In genomic region chr13:4279284-4279683, GRCm38 (mm10) we compare ENCODE assay signal across 14 mouse cellular contexts. TPM values are rescaled to one million over a fixed set of nuclear protein-coding genes. Genes with fewer than 3 reads are reported as not detected.
A peak's percentile ranks its signal among the peaks of the same experiment; 100 is the strongest.
DNase-seq lines count a peak whose midpoint lies in the region; ATAC-seq and TF ChIP-seq lines count a peak whose summit lies in the region.
"Had no signal": no experiment of that assay in that cellular context is flagged by ENCODE, and none has a peak within 500 bp of the region (broad histone marks: within the 10 kb centered on the region; RNA-seq: fewer than 3 reads in every experiment).

TSS of gene Akr1c12 (minus strand) at chr13:4279433.

- DNase-seq in thymus, postnatal 0 days (ENCODE audit: low spot score), result peak; percentile 10
- DNase-seq in thymus, adult 18-20 months, result no peak
- DNase-seq in kidney, adult 9 months, result peak; percentile 93
- no peak for DNase-seq in liver, postnatal 0 days
- DNase-seq in midbrain, embryonic 11.5 days (ENCODE audit: low spot score, missing footprints), result no peak
- DNase-seq in forebrain, embryonic 10.5 days (ENCODE audit: extremely low spot score, low spot score), result no peak
- no peak for DNase-seq in testis, postnatal 14 days (ENCODE audit: low spot score)
- DNase-seq: B cell, adult 2 months; gastrocnemius, postnatal 10 days; heart, postnatal 4 days; right cerebral cortex, postnatal 25 days; thymus, postnatal 4 days had no signal

- H3K9me3 ChIP-seq in liver, postnatal 0 days (ENCODE audit: low read length), result no peaks in the 10 kb centered on the region
- H3K9me3 ChIP-seq in midbrain, embryonic 11.5 days (ENCODE audit: control insufficient read depth, low read length), result no peaks in the 10 kb centered on the region
- no peaks in the 10 kb centered on the region for H3K9me3 ChIP-seq in forebrain, embryonic 15.5 days
- no peaks in the 10 kb centered on the region for H3K9me3 ChIP-seq in forebrain, embryonic 10.5 days
- H3K9me3 ChIP-seq: neural tube, embryonic 13.5 days had no signal

- ATAC-seq in liver, postnatal 0 days, result peak; percentile 98
- ATAC-seq in midbrain, embryonic 11.5 days (ENCODE audit: low FRiP score), result no peak
- ATAC-seq in forebrain, embryonic 15.5 days (replicated peaks), result no peak

- H3K9ac ChIP-seq in liver, postnatal 0 days (replicated peaks), result no peak within 1 kb of the TSS
- no peak within 1 kb of the TSS for H3K9ac ChIP-seq in midbrain, embryonic 11.5 days (ENCODE audit: low read length)
- no peak within 1 kb of the TSS for H3K9ac ChIP-seq in forebrain, embryonic 15.5 days (replicated peaks)
- H3K9ac ChIP-seq: neural tube, embryonic 13.5 days had no signal

- H3K27ac ChIP-seq in liver, postnatal 0 days (ENCODE audit: low read depth), result no peak within 1 kb of the TSS
- no peak within 1 kb of the TSS for H3K27ac ChIP-seq in midbrain, embryonic 11.5 days (ENCODE audit: low read depth, low read length)
- H3K27ac ChIP-seq in forebrain, embryonic 15.5 days (replicated peaks), result no peak within 1 kb of the TSS
- H3K27ac ChIP-seq in forebrain, embryonic 10.5 days, result no peak within 1 kb of the TSS
- H3K27ac ChIP-seq: neural tube, embryonic 13.5 days had no signal

- TF ChIP-seq CTCF in liver, postnatal 0 days (IDR thresholded peaks at IDR 0.05; ENCODE audit: low read depth), result no peak

- peak within 1 kb of the TSS; percentile 49 for H3K4me2 ChIP-seq in liver, postnatal 0 days (ENCODE audit: low read depth, low read length)
- no peak within 1 kb of the TSS for H3K4me2 ChIP-seq in midbrain, embryonic 11.5 days
- no peak within 1 kb of the TSS for H3K4me2 ChIP-seq in forebrain, embryonic 15.5 days (replicated peaks)
- H3K4me2 ChIP-seq: neural tube, embryonic 13.5 days had no signal

- H3K4me1 ChIP-seq in liver, postnatal 0 days (ENCODE audit: insufficient read depth), result peaks cover 2% of the 10 kb centered on the region; the same call in 1 of the 2 replicates
- no peaks in the 10 kb centered on the region for H3K4me1 ChIP-seq in midbrain, embryonic 11.5 days (ENCODE audit: control insufficient read depth, insufficient read depth, low read length)
- no peaks in the 10 kb centered on the region for H3K4me1 ChIP-seq in forebrain, embryonic 15.5 days
- H3K4me1 ChIP-seq in forebrain, embryonic 10.5 days, result no peaks in the 10 kb centered on the region
- H3K4me1 ChIP-seq: neural tube, embryonic 13.5 days had no signal

- WGBS in liver, postnatal 0 days (ENCODE audit: insufficient replicate concordance), result 33% methylated on average over 4 of the region's 4 CpGs
- 81% methylated on average over 4 of the region's 4 CpGs for WGBS in midbrain, embryonic 11.5 days
- 81% methylated on average over 4 of the region's 4 CpGs for WGBS in forebrain, embryonic 15.5 days
- WGBS in forebrain, embryonic 10.5 days, result 84% methylated on average over 4 of the region's 4 CpGs

- no peak for TF ChIP-seq EP300 in liver, postnatal 0 days (IDR thresholded peaks at IDR 0.05; ENCODE audit: low read depth)

- H3K27me3 ChIP-seq in liver, postnatal 0 days (ENCODE audit: insufficient read depth, low read length), result no peaks in the 10 kb centered on the region
- no peaks in the 10 kb centered on the region for H3K27me3 ChIP-seq in midbrain, embryonic 11.5 days (ENCODE audit: control insufficient read depth, insufficient read depth, low read length)
- H3K27me3 ChIP-seq in forebrain, embryonic 15.5 days, result no peaks in the 10 kb centered on the region
- H3K27me3 ChIP-seq in forebrain, embryonic 10.5 days (ENCODE audit: poor library complexity, severe bottlenecking), result no peaks in the 10 kb centered on the region
- H3K27me3 ChIP-seq: neural tube, embryonic 13.5 days had no signal

- no peaks in the 10 kb centered on the region for H3K36me3 ChIP-seq in liver, postnatal 0 days (replicated peaks; ENCODE audit: insufficient read depth, low read length)
- H3K36me3 ChIP-seq in midbrain, embryonic 11.5 days (ENCODE audit: control insufficient read depth, insufficient read depth, low read length), result no peaks in the 10 kb centered on the region
- no peaks in the 10 kb centered on the region for H3K36me3 ChIP-seq in forebrain, embryonic 15.5 days
- no peaks in the 10 kb centered on the region for H3K36me3 ChIP-seq in forebrain, embryonic 10.5 days (replicated peaks)
- H3K36me3 ChIP-seq: neural tube, embryonic 13.5 days had no signal

- peak within 1 kb of the TSS; percentile 32 for H3K4me3 ChIP-seq in liver, postnatal 0 days (ENCODE audit: low read depth, low read length)
- no peak within 1 kb of the TSS for H3K4me3 ChIP-seq in midbrain, embryonic 11.5 days (ENCODE audit: low read depth, low read length)
- H3K4me3 ChIP-seq in forebrain, embryonic 15.5 days, result no peak within 1 kb of the TSS
- no peak within 1 kb of the TSS for H3K4me3 ChIP-seq in forebrain, embryonic 10.5 days
- H3K4me3 ChIP-seq: neural tube, embryonic 13.5 days had no signal

RNA-seq across cellular contexts. Expression of gene Akr1c12, which starts in this region (rescaled TPM):
- 17.4 and 18.1 TPM in 2 replicates for polyA plus RNA-seq in thymus, postnatal 0 days (2015; fragmentation: Nextera tagmentation; extraction: Ambion mirVana)
- 30.8 and 36.6 TPM in 2 replicates for polyA plus RNA-seq in liver, postnatal 0 days (2015; fragmentation: Nextera tagmentation; extraction: Ambion mirVana)
- 0.29 and 0.49 TPM in 2 replicates for polyA plus RNA-seq in midbrain, embryonic 11.5 days (2014; fragmentation: Nextera tagmentation; extraction: Ambion mirVana)
- 0.15 and 0.32 TPM in 2 replicates for polyA plus RNA-seq in forebrain, embryonic 15.5 days (2015; fragmentation: Nextera tagmentation; extraction: Ambion mirVana)
- 0.15 TPM in 1 of 2 replicates, not detected in the other for polyA plus RNA-seq in forebrain, embryonic 10.5 days (2016; fragmentation: Nextera tagmentation; extraction: Ambion mirVana)

Comparison
In these comparisons a context has a peak if more than half of its experiments do, and no peak if none do; other contexts are left out.
1. RNA of gene Akr1c12 (polyA plus RNA-seq): 30.8 to 36.6 TPM in liver, postnatal 0 days and 17.4 to 18.1 TPM in thymus, postnatal 0 days; 0.29 to 0.49 TPM in midbrain, embryonic 11.5 days, 0.15 to 0.32 TPM in forebrain, embryonic 15.5 days and 0.15 TPM in forebrain, embryonic 10.5 days; every median in the first group is over 10 times any median in the second.
2. DNase-seq: peak in thymus, postnatal 0 days (single experiment) and kidney, adult 9 months (single experiment); none in thymus, adult 18-20 months (0 of 2), liver, postnatal 0 days (single experiment), midbrain, embryonic 11.5 days (single experiment), forebrain, embryonic 10.5 days (single experiment) and testis, postnatal 14 days (single experiment).